Mouse (Mus musculus): ENCODE data around the gene Pla2g12b.
A peak's percentile ranks its signal among the peaks of the same experiment; 100 is the strongest.
"Not testable (repeated sequence)": the region's sequence is repeated elsewhere in the genome, so short reads cannot be mapped to it uniquely, and the experiment has no call there.

Gene Pla2g12b

GRCm38 (mm10) chr10:59402899-59403792 is at the start of gene Pla2g12b:
Gene Pla2g12b, plus strand, starts transcription at chr10:59403660.
- DNase-seq: no peak

- no peak for DNase-seq
These were observed 49.3 kb upstream of the Pla2g12b start for GRCm38 (mm10) chr10:59354120-59354519.

DNA sequence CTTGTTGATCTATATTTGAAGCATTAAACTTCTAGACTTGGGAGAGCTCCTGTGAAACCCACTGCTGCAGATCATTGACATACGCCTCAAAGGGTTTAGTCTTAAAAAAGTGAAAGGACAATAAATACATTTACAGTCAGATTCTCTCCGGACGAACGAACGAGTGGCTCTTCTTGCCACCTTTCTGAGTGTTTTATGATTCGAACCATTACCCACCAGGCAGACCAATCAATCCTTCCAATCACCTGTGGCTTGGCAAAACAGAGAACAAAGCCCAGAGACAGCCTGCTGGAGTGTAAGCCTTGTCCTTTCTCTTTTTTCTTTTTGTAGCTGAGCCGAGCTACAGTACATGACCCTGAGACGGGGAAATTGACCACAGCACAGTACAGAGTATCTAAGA is 48.4 kb upstream of the Pla2g12b start:
- DNase-seq: no peak

GRCm38 (mm10) chr10:59358744-59359143 is 44.7 kb upstream of the Pla2g12b start:
- DNase-seq: no peak

DNA sequence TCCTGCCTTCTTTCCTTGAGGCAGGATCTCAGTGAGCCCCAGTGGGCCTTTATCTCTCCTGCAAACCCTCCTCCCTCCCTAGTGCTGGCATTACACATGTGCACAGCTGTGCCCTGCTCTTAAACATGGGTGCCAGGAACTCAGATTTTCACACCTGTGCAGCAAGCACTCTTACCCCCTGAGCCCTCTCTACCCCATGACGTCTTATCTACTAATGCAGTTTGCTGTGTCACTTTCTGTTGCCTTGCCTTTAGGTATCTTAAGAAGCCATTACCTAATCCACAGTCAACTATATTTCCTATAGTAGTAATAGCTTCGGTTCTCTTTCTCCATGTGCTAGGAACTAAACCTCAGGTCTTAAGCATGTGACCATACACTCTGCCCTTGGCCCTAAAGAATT is 40.3 kb upstream of the Pla2g12b start:
- no peak for DNase-seq

GRCm38 (mm10) chr10:59364551-59364950 is 38.9 kb upstream of the Pla2g12b start:
- DNase-seq: no peak

DNA sequence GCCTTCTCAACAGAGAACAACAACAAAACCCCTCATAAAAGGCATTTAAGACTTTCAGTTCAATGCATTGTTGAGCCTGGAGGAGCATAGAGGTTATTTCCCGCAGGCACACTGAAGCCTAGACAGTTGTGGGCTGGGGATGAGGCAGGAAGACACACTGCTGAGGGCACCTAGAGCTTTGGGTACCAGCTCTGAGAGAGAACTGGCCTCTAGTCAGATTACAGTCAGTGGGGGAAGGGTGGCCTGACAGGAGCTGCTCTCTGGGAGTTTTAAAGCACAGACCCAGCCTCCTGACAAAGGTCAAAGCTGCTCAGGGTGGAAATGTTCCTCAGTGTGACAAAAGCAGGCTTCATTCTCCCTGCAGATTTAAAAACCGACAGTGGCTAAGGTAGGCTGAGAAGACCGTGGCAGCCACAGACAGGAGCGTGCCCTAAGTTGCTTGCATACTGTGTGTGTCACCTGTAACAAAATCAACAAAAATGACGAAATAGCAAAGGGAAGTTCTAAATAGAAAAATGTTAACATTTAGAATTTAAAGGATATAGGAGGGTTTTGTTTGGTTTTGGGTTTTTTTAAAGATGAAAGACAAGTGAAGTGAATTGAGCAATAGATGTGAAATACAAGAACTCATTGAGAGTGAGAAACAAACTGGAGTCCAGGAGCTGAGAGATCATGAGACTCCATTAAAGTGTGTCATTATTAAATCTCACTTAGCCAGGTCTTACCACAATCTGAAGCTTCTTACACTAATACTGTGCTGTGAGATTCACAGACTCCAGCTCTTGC is 37.5 kb upstream of the Pla2g12b start:
- no peak for DNase-seq

- DNase-seq: no peak
These were observed 36.7 kb upstream of the Pla2g12b start for GRCm38 (mm10) chr10:59366746-59367145.

GRCm38 (mm10) chr10:59367206-59367605 is 36.3 kb upstream of the Pla2g12b start:
- DNase-seq: no peak

- DNase-seq: no peak
These were observed 34.7 kb upstream of the Pla2g12b start for GRCm38 (mm10) chr10:59368729-59369128.

GRCm38 (mm10) chr10:59369426-59369825 is 34.0 kb upstream of the Pla2g12b start:
- DNase-seq: no peak

GRCm38 (mm10) chr10:59377906-59378305 is 25.6 kb upstream of the Pla2g12b start:
- DNase-seq: no peak

- no peak for DNase-seq
These were observed 24.7 kb upstream of the Pla2g12b start for GRCm38 (mm10) chr10:59378728-59379127.

GRCm38 (mm10) chr10:59379927-59380326 is 23.5 kb upstream of the Pla2g12b start:
- DNase-seq: peak; percentile 7

GRCm38 (mm10) chr10:59380411-59380821 is 23.0 kb upstream of the Pla2g12b start:
- peak; percentile 5 for DNase-seq

- DNase-seq: not testable (repeated sequence)
These were observed 21.9 kb upstream of the Pla2g12b start for GRCm38 (mm10) chr10:59381563-59381962.

DNA sequence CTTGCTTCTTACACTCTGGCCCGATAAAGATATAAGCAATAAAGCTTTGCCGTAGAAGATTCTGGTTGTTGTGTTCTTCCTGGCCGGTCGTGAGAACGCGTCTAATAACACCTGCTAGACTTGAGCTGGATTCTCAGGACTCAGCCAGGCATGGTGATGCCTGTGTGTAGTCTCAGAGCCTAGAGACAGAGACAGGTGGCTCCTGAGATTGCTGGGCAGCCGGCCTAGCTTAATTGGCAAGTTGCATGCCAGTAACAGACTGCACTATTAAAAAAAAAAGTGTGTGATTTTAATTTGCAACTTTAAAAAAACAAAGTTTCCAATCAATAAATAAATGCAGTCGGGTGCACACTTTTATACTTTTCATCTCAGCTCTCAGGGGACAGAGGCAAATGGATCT is 16.5 kb upstream of the Pla2g12b start:
- DNase-seq: no peak

DNA sequence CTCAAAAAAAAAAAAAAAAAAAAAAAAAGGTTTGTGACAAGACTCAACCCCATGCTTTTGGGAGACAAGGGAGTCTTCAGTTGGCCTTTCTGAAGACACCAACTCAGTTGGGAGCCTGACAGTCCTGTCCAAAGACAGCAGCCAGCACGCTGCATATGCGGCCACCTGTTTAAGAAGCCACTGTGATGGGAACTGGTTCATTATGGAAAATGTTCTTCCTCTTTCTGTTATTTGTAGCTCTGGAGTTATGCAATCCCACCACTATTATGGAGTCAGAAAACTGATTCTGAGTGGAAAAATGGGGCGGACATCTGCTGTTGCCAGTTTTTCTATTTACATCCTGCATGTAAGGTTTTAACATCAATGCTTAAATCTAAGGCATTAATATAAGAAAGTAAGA is 13.8 kb upstream of the Pla2g12b start:
- DNase-seq: no peak

DNA sequence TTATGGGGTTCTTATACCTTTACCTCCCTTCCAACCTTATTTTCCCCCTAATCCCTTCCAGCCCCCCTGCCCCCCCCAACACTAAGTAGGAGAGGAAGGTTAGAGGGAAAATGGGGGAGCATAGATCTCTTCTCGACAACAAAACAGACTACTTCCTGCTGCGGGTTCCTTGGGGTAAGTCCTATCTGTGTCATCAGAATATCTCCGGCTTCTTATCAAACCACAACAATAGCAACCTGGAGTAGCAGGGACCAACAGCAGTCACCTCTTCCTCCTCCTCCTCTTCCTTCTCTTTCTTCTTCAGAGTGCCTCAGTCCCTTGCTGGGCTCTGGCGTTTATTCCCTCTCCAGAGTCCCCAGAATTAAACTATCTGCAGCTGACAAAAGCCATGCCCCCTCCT is 11.6 kb upstream of the Pla2g12b start:
- DNase-seq: peak; percentile 9

- not testable (repeated sequence) for DNase-seq
These were observed 8.0 kb upstream of the Pla2g12b start, which contains the start of gene Gm10273 for GRCm38 (mm10) chr10:59395461-59395860. Gene Gm10273, plus strand, starts transcription at chr10:59395632.

- DNase-seq: no peak
These were observed 311 bp downstream of the Pla2g12b start for GRCm38 (mm10) chr10:59403793-59404149.

DNA sequence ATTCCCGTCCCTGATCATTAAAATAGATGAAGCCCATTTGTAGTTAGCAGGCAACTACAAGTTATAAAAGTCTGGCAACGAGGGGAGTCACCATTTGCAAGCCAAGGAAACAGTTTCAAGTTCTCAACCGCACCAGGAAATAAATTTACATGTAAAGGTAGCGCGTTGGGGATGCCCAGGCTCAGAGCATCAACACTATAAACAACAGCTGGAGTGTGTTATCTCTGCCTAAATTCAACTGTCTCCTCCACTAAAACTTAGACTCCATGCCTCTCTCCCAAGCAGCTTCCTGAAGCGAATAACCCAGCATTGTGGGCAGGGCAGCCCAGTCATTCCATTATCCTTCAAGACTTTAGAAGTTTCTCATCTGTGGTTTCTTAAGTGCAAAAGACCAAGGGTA is 5.0 kb downstream of the Pla2g12b start:
- no peak for DNase-seq

DNA sequence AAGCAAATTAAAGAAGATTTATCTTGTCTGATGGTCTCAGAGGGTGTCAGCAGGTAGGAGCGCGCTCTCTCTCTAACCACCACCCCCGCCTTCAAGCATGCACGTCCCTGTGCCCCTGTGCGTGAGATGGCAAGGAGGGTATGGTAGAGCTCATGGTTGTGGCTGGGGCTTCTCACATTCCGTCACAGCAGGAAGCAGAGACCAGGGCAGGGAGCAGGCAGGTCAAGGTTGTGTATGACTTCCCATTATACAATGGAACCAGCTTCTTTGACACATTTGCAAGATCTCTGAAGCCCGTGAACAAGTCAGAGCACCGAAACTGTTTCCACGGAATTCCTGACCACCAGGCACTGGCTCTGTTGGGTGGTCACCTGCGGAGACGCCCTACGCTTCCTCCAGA is 6.8 kb downstream of the Pla2g12b start:
- no peak for DNase-seq

- DNase-seq: no peak
These were observed 10.3 kb downstream of the Pla2g12b start for GRCm38 (mm10) chr10:59413711-59414110.
